Mouse (Mus musculus): ENCODE measurements at regions not wholly inside any gene's neighbourhood (a gene's known extent, or its start where the extent isn't known, plus 50 kb on each side); places are given as distances from the start of the nearest gene placed in this dataset.

- Histone ChIP-seq H3K4me3 (ENCODE audit: insufficient read depth, low read depth, low read length) (no peak overlapping the region), H3K4me1 (ENCODE audit: control insufficient read depth, insufficient read depth, low read length) (peaks cover 2% of the 10 kb centered on the region; the same call in 1 of the 2 replicates), H3K27ac (replicated peaks; ENCODE audit: insufficient read depth, low read depth, low read length) (no peak overlapping the region), H3K9ac (ENCODE audit: low read depth, low read length) (no peak overlapping the region), H3K36me3 (ENCODE audit: control insufficient read depth, insufficient read depth, low read length) (no peaks in the 10 kb centered on the region), H3K27me3 (ENCODE audit: control insufficient read depth, insufficient read depth, low read length) (no peaks in the 10 kb centered on the region), H3K79me2 (ENCODE audit: control insufficient read depth, insufficient read depth, low read length) (no peaks in the 10 kb centered on the region)
- TF ChIP-seq CTCF (IDR thresholded peaks at IDR 0.05; ENCODE audit: low read depth, low read length), result no peak
- 80% methylated on average over 3 of the region's 3 CpGs for WGBS
- no peak for DNase-seq (ENCODE audit: extremely low read depth, low read depth, low spot score)
Observed at GRCm38 (mm10) chr10:83942101-83942500, 219.4 kb downstream of the 1500009L16Rik start.

GRCm38 (mm10) chr10:83944158-83944557 is 221.5 kb downstream of the 1500009L16Rik start:
- 91% methylated on average over 1 of the region's 1 CpGs for WGBS
- H3K27me3 ChIP-seq (ENCODE audit: control insufficient read depth, insufficient read depth, low read length), result no peaks in the 10 kb centered on the region
- no peak overlapping the region for H3K27ac ChIP-seq (replicated peaks; ENCODE audit: insufficient read depth, low read depth, low read length)
- TF ChIP-seq CTCF (IDR thresholded peaks at IDR 0.05; ENCODE audit: low read depth, low read length) (no peak), POLR2A (IDR thresholded peaks at IDR 0.05; ENCODE audit: extremely low read depth, insufficient read depth, low read length) (no peak)
- no peak overlapping the region for H3K9ac ChIP-seq (ENCODE audit: low read depth, low read length)
- no peaks in the 10 kb centered on the region for H3K79me2 ChIP-seq (ENCODE audit: control insufficient read depth, insufficient read depth, low read length)
- H3K36me3 ChIP-seq (ENCODE audit: control insufficient read depth, insufficient read depth, low read length), result no peaks in the 10 kb centered on the region
- no peak overlapping the region for H3K4me3 ChIP-seq (ENCODE audit: insufficient read depth, low read depth, low read length)
- no peak for DNase-seq (ENCODE audit: extremely low read depth, low read depth, low spot score)
- H3K4me1 ChIP-seq (ENCODE audit: control insufficient read depth, insufficient read depth, low read length), result peaks cover 2% of the 10 kb centered on the region; the same call in 1 of the 2 replicates

- WGBS, result 93% methylated on average over 10 of the region's 10 CpGs
- Histone ChIP-seq H3K36me3 (ENCODE audit: control insufficient read depth, insufficient read depth, low read length) (no peaks in the 10 kb centered on the region), H3K27me3 (ENCODE audit: control insufficient read depth, insufficient read depth, low read length) (no peaks in the 10 kb centered on the region), H3K27ac (replicated peaks; ENCODE audit: insufficient read depth, low read depth, low read length) (no peak overlapping the region), H3K79me2 (ENCODE audit: control insufficient read depth, insufficient read depth, low read length) (no peaks in the 10 kb centered on the region), H3K4me3 (ENCODE audit: insufficient read depth, low read depth, low read length) (no peak overlapping the region), H3K9ac (ENCODE audit: low read depth, low read length) (no peak overlapping the region), H3K4me1 (ENCODE audit: control insufficient read depth, insufficient read depth, low read length) (peaks cover 2% of the 10 kb centered on the region; the same call in 1 of the 2 replicates)
- TF ChIP-seq CTCF (IDR thresholded peaks at IDR 0.05; ENCODE audit: low read depth, low read length) (no peak), POLR2A (IDR thresholded peaks at IDR 0.05; ENCODE audit: extremely low read depth, insufficient read depth, low read length) (no peak)
- no peak for DNase-seq (ENCODE audit: extremely low read depth, low read depth, low spot score)
Observed at GRCm38 (mm10) chr10:83944897-83945296, 222.2 kb downstream of the 1500009L16Rik start.

- H3K9ac ChIP-seq (ENCODE audit: low read depth, low read length), result no peak overlapping the region
- WGBS, result 76% methylated on average over 9 of the region's 9 CpGs
Observed at GRCm38 (mm10) chr10:83945503-83945902, 222.8 kb downstream of the 1500009L16Rik start.

GRCm38 (mm10) chr10:83946186-83947176 is 223.8 kb downstream of the 1500009L16Rik start:
- Histone ChIP-seq H3K27me3 (ENCODE audit: control insufficient read depth, insufficient read depth, low read length) (no peaks in the 10 kb centered on the region), H3K9ac (ENCODE audit: low read depth, low read length) (no peak overlapping the region), H3K4me3 (ENCODE audit: insufficient read depth, low read depth, low read length) (no peak overlapping the region), H3K36me3 (ENCODE audit: control insufficient read depth, insufficient read depth, low read length) (no peaks in the 10 kb centered on the region), H3K27ac (replicated peaks; ENCODE audit: insufficient read depth, low read depth, low read length) (no peak overlapping the region), H3K4me1 (ENCODE audit: control insufficient read depth, insufficient read depth, low read length) (no peaks in the 10 kb centered on the region), H3K79me2 (ENCODE audit: control insufficient read depth, insufficient read depth, low read length) (no peaks in the 10 kb centered on the region)
- DNase-seq (ENCODE audit: extremely low read depth, low read depth, low spot score), result peak; percentile 31
- 70% methylated on average over 11 of the region's 11 CpGs for WGBS
- TF ChIP-seq CTCF (IDR thresholded peaks at IDR 0.05; ENCODE audit: low read depth, low read length) (no peak), POLR2A (IDR thresholded peaks at IDR 0.05; ENCODE audit: extremely low read depth, insufficient read depth, low read length) (no peak)

More at GRCm38 (mm10) chr10:83945503-83945902, 222.8 kb downstream of the 1500009L16Rik start:
- no peak overlapping the region for H3K4me3 ChIP-seq (ENCODE audit: insufficient read depth, low read depth, low read length)
- H3K27ac ChIP-seq (replicated peaks; ENCODE audit: insufficient read depth, low read depth, low read length), result no peak overlapping the region
- no peak for DNase-seq (ENCODE audit: extremely low read depth, low read depth, low spot score)
- H3K27me3 ChIP-seq (ENCODE audit: control insufficient read depth, insufficient read depth, low read length), result no peaks in the 10 kb centered on the region
- H3K79me2 ChIP-seq (ENCODE audit: control insufficient read depth, insufficient read depth, low read length), result no peaks in the 10 kb centered on the region
- TF ChIP-seq POLR2A (IDR thresholded peaks at IDR 0.05; ENCODE audit: extremely low read depth, insufficient read depth, low read length) (no peak), CTCF (IDR thresholded peaks at IDR 0.05; ENCODE audit: low read depth, low read length) (no peak)
- H3K36me3 ChIP-seq (ENCODE audit: control insufficient read depth, insufficient read depth, low read length), result no peaks in the 10 kb centered on the region
- H3K4me1 ChIP-seq (ENCODE audit: control insufficient read depth, insufficient read depth, low read length), result peaks cover 2% of the 10 kb centered on the region; the same call in 1 of the 2 replicates
